ENCODE assay signal across 12 mouse cellular contexts in the genomic region with DNA sequence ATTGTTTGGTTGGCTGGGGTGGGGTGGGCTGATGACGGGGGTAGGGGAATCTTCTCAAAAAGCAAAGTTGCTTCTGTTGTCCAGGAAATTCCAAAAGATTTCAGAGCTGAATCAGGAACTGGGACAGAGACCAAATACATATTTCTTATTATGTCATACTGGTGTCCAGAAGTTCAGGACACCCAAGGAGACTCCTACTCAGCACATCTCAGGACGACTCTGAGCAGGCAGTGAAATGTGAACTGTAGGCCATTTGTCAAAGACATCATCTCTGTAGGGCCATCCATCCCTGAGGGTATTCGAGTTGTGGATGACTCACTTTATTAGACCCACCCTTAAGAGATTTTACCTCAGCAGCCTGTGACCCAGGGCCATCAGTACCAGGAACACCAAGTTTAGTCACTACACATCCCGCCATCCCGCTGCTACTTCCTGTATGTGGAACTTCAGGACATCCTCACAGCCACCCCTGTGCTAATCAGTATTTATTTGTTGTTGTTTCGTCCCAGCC. TPM values are rescaled to one million over a fixed set of nuclear protein-coding genes. Genes with fewer than 3 reads are reported as not detected.
DNase-seq lines count a peak whose midpoint lies in the region; ATAC-seq and TF ChIP-seq lines count a peak whose summit lies in the region.
"Had no signal": no experiment of that assay in that cellular context is flagged by ENCODE, and none has a peak within 500 bp of the region (broad histone marks: within the 10 kb centered on the region; RNA-seq: fewer than 3 reads in every experiment).

No protein-coding gene starts in this region.

- H3K27ac ChIP-seq in liver, embryonic 14.5 days: no peak overlapping the region
- peak overlapping the region; percentile 10; the same call in 1 of the 2 replicates for H3K27ac ChIP-seq in brown adipose tissue, adult 24 weeks (replicated peaks; ENCODE audit: low read depth, low read length)
- H3K27ac ChIP-seq in macrophage: peak overlapping the region; percentile 66
- H3K27ac ChIP-seq: heart, embryonic 13.5 days; hindbrain, embryonic 15.5 days; left cerebral cortex, adult 2 months had no signal

- no peaks in the 10 kb centered on the region for H3K36me3 ChIP-seq in liver, embryonic 14.5 days (replicated peaks; ENCODE audit: control insufficient read depth, insufficient read depth, low read depth)
- no peaks in the 10 kb centered on the region for H3K36me3 ChIP-seq in macrophage (ENCODE audit: inconsistent target)
- H3K36me3 ChIP-seq: heart, embryonic 13.5 days; hindbrain, embryonic 15.5 days had no signal

- WGBS in liver, embryonic 14.5 days (ENCODE audit: insufficient replicate concordance): 49% methylated on average over 6 of the region's 6 CpGs
- 89% methylated on average over 6 of the region's 6 CpGs for WGBS in macrophage (ENCODE audit: missing documents)

- DNase-seq in liver, embryonic 14.5 days (ENCODE audit: low read depth in 3 of 3, low spot score in 3 of 3): no peak
- no peak for DNase-seq in liver
- DNase-seq in adrenal gland, adult 8-10 months: peak; percentile 40
- no peak for DNase-seq in spleen, postnatal 36 days (ENCODE audit: low spot score in 2 of 2)
- no peak for DNase-seq in spleen, adult 18-20 months
- DNase-seq: gastrocnemius, postnatal 10 days had no signal

- TF ChIP-seq CTCF in liver, embryonic 14.5 days (IDR thresholded peaks at IDR 0.05; ENCODE audit: low read depth): no peak

- H3K79me2 ChIP-seq in macrophage (ENCODE audit: inconsistent target): no peaks in the 10 kb centered on the region

- H3K27me3 ChIP-seq in liver, embryonic 14.5 days (ENCODE audit: control insufficient read depth, insufficient read depth, low read length): no peaks in the 10 kb centered on the region
- H3K27me3 ChIP-seq: heart, embryonic 13.5 days; hindbrain, embryonic 15.5 days had no signal

- H3K4me1 ChIP-seq in liver, embryonic 14.5 days (replicated peaks; ENCODE audit: control insufficient read depth in 2 of 2, insufficient read depth in 2 of 2, low read length in 1 of 2): 0 out of 4 replicates have a peak, but pooled peaks cover 0 to 2% of the 10 kb centered on the region in 2 experiments
- H3K4me1 ChIP-seq in brown adipose tissue, adult 24 weeks (ENCODE audit: control insufficient read depth, insufficient read depth, insufficient read length, low read length): peaks cover 16% of the 10 kb centered on the region; the same call in 1 of the 2 replicates
- H3K4me1 ChIP-seq: hindbrain, embryonic 15.5 days had no signal

- no peak overlapping the region for H3K4me3 ChIP-seq in liver, embryonic 14.5 days (ENCODE audit: insufficient read depth in 1 of 2, low read depth in 2 of 2, low read length in 2 of 2)
- H3K4me3 ChIP-seq in brown adipose tissue, adult 24 weeks (ENCODE audit: insufficient read depth, low read depth, low read length): no peak overlapping the region
- no peak overlapping the region for H3K4me3 ChIP-seq in macrophage (ENCODE audit: inconsistent target)
- H3K4me3 ChIP-seq: heart, embryonic 13.5 days; hindbrain, embryonic 15.5 days; left cerebral cortex, adult 2 months had no signal

- H3K9me3 ChIP-seq in liver, embryonic 14.5 days (ENCODE audit: control insufficient read depth, low read length): no peaks in the 10 kb centered on the region
- H3K9me3 ChIP-seq: heart, embryonic 13.5 days; hindbrain, embryonic 15.5 days had no signal

- no peak overlapping the region for H3K9ac ChIP-seq in liver, embryonic 14.5 days (replicated peaks)
- H3K9ac ChIP-seq: heart, embryonic 13.5 days; hindbrain, embryonic 15.5 days had no signal

- no peak overlapping the region for H3K4me2 ChIP-seq in liver, embryonic 14.5 days (ENCODE audit: low read depth)
- H3K4me2 ChIP-seq: heart, embryonic 13.5 days; hindbrain, embryonic 15.5 days had no signal

- peak; percentile 21; the same call in 1 of the 2 replicates for ATAC-seq in liver, embryonic 14.5 days (ENCODE audit: insufficient read depth)
- ATAC-seq: forebrain, embryonic 14.5 days had no signal

- TF ChIP-seq EP300 in liver, embryonic 14.5 days (IDR thresholded peaks at IDR 0.05; ENCODE audit: low read depth): no peak

RNA-seq across cellular contexts. Expression of a gene that starts 12.6 kb away (rescaled TPM):
- polyA plus RNA-seq in liver, embryonic 14.5 days (2012; rRNA removed): 1.5 and 1.6 TPM in 2 replicates
- polyA plus RNA-seq in liver, embryonic 14.5 days (2014; fragmentation: Nextera tagmentation; extraction: Ambion mirVana): 0.91 and 1.2 TPM in 2 replicates
- total RNA-seq in adrenal gland, adult 8-10 months (2022): 10 to 100 TPM; 11.4 to 16.4 (median 14.5) TPM
- 2.0 and 3.0 TPM in 2 replicates for polyA plus RNA-seq in brown adipose tissue, adult 24 weeks (2012; ENCODE audit: insufficient read depth, insufficient read length, missing spikeins)
- 10 to 100 TPM in 22 of 26 experiments, 1 to 10 TPM in 4; 1.8 to 34.8 (median 24.6) TPM for total RNA-seq in macrophage (2018; cell fraction: chromatin; rRNA removed)
- 1 to 10 TPM in 24 of 26 experiments, under 1 TPM in 2; 0.62 to 3.8 (median 2.2) TPM for total RNA-seq in macrophage (2018; cell fraction: cytosol; rRNA removed)
- 10 to 100 TPM in 16 of 26 experiments, 1 to 10 TPM in 10; 2.5 to 22.5 (median 12.6) TPM for total RNA-seq in macrophage (2018; cell fraction: nucleus; rRNA removed)
- 2.3 to 3.5 TPM (median 2.8 TPM) in 3 replicates for polyA plus RNA-seq in macrophage (2018)

RNA-seq across cellular contexts. Expression of a gene that starts 15.8 kb away (rescaled TPM):
- 1.8 and 2.1 TPM in 2 replicates for polyA plus RNA-seq in liver, embryonic 14.5 days (2012; rRNA removed)
- 3.1 and 3.4 TPM in 2 replicates for polyA plus RNA-seq in liver, embryonic 14.5 days (2014; fragmentation: Nextera tagmentation; extraction: Ambion mirVana)
- total RNA-seq in adrenal gland, adult 8-10 months (2022): 10 to 100 TPM; 10.8 to 29.6 (median 21.0) TPM
- polyA plus RNA-seq in brown adipose tissue, adult 24 weeks (2012; ENCODE audit: insufficient read depth, insufficient read length, missing spikeins): 7.3 and 12.5 TPM in 2 replicates
- total RNA-seq in macrophage (2018; cell fraction: chromatin; rRNA removed): 100 to 1,000 TPM in 20 of 26 experiments, 10 to 100 TPM in 6; 43.4 to 244 (median 138) TPM
- 100 to 1,000 TPM; 176 to 352 (median 243) TPM for total RNA-seq in macrophage (2018; cell fraction: cytosol; rRNA removed)
- total RNA-seq in macrophage (2018; cell fraction: nucleus; rRNA removed): 100 to 1,000 TPM; 107 to 327 (median 236) TPM
- 161 to 284 TPM (median 167 TPM) in 3 replicates for polyA plus RNA-seq in macrophage (2018)

Comparison
In these comparisons a context has a peak if more than half of its experiments do, and no peak if none do; other contexts are left out.
1. RNA of a gene that starts 15.8 kb away (polyA plus RNA-seq): 161 to 284 TPM in macrophage; 7.3 to 12.5 TPM in brown adipose tissue, adult 24 weeks and 1.8 to 3.4 TPM in liver, embryonic 14.5 days; every median in the first group is over 10 times any median in the second.